Mouse (Mus musculus) frontal cortex, postnatal 36 days (tissue): ENCODE data around the gene Vmn1r214.

ENCODE experiments used
- DNase-seq, 2 experiments: peaks; one replicate each; pipeline ENCODE4 v3.0.0; 2022; ENCODE audit warnings: low spot score in 2 of 2

The Vmn1r214 gene

GRCm38 (mm10) chr13:23030118-23030517 is at the start of gene Vmn1r214:
Gene Vmn1r214 (plus strand): TSS chr13:23030418.
- DNase-seq = no peak

DNA sequence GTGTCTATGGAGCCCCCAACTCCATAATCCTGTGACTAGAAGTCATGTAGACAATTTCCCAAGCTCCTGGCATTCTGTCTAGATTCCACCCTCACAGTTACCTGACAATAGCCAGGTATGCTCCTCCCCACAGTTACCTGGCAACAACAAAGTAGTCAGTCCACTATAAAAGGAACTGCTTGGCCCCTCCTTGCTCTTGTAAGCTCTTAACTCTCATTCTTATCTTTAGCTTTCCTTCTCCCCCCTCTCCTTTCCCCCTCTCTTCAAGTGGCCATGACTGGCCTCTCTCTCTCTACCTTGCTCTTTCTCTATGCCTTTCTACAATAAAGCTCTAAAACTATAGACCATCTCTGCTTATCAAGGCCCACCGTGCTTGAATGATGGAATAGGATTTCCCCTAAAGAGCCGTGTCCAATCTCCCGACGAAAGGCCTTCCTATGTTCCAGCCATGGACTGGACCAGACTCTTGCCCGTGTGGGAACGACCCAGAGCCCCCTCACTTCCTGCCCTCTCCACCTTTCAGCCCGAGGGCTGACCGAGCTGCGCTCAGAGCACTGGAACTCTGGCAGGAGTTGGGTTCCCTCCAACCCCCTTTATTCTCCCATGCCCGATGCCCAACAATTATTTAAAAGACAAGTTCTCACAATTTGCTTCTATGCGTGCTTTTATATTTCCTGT is 39.9 kb upstream of the Vmn1r214 start:
- no peak for DNase-seq

DNA sequence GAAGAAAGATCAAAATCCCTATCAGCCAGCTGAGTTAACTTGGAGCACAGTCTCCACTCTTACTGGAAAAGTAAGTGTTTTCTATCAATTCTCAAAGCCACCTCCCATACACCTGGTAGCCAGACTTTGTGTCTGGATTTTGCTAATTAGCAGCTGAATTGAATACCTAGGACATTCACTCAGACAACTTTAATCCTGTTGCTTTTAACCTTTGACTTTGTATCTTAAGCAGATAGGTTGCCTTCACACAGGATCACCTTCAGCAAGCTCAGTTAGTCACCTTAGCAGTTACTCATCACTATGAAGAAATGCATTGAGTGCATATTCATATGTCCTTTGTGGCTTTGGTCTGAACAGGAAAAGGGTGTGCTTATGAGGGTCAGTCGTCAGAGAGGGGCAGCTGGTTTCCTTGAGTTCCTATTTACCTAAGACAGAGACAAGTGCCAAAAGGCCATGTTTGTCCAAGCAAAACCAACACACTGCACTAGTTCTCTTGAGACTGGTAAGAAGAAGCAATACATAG is 38.0 kb upstream of the Vmn1r214 start:
- no peak for DNase-seq

DNA sequence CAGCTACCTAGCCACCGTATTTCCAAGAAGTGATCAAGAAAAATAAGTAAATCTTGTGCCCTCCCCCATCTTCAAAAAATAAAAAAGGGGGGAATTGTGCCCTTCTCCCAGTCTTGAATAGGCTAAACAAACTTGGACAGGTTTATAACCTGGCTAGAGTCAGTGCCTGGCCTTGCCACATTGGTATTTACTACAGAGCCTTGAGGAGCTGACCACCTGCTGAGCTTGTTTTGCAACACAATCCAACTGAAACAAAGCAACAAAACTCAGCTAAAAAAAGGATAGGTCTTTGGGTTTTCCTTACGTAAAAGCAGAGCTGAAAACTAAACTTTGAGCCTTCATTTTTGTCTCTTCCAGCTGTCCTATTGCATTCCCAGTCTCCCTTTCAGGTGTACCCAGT is 37.5 kb upstream of the Vmn1r214 start:
- no peak for DNase-seq

DNA sequence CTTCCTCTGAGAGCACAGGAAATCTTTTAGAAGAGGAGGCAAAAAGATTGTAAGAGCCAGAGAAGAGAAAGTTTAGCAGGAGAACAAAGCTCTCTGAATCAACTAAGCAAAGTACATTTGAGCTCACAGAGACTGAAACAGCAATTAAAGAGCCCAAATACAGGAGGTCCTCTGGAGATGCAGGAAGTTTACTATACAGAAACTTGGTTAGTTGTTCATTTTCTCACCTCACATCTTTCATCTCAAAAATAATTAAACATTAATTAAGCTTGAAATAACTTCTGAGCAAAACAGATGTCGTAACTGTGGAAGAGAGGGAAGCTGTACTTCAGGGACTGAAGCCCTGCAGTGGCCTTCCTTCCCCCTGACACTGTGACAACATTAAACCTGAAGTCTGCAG is 22.9 kb upstream of the Vmn1r214 start, which contains the start of gene Vmn1r213:
Vmn1r213 (plus strand) TSS at position 301 of the 400 bp plus-strand sequence.
- no peak for DNase-seq

DNA sequence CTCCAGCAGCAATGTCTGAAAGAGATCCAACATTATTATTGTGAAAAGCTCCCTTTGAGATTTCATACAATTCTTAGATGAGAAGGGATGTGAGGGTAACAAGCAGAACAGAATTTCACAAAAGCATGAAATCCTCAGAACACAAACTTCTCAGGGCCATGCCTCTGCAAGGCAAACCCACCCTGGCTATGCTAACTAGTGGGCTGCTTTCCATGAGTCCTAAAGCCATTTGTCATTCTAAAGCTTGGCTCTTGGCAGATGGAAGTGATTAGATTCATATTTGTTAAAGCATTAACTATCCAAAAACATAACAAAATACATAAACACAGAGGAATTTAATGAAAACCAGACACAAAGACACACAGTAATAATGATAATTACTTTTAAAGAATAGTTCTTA is 12.1 kb upstream of the Vmn1r214 start:
- DNase-seq = no peak

DNA sequence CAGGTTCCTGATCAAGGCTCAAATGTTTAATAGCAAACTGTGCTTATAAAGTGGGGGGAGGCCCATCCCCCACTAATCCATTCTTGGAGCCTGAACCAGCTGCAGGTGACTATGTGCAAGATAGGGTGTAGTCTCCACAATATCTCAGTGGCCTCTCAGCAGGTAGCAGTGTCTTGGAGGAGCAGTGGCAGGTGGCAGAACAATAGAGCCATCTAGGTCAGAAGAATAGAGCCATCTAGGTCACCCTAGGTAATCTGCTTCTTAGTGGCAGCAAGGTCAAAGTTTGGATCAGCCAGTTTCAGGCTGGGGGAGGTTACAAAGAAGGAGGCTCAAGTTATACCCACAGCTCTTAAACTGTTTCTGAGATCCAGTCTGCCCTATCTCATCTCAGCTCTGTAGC is 5.4 kb upstream of the Vmn1r214 start:
- no peak for DNase-seq

DNA sequence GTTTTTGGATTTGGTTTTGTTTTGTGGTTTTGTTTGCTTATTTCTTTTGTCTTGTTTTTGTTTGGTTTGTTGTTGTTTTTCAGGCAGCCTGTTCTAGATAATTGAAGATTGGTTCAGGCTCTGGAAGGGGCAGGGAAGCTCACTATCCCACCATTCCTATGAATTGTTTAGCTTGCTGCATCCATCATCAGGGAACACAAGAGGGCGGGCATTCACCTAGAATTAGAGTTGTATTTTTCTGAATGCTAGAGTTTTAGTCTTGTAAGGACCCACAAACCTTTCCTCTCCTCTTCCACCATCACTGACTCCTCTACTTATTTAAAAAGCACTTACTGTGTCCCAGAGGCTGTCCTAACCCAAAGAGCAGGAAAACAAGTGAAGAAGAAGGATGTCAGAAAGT is 27.6 kb downstream of the Vmn1r214 start:
- no peak for DNase-seq

DNA sequence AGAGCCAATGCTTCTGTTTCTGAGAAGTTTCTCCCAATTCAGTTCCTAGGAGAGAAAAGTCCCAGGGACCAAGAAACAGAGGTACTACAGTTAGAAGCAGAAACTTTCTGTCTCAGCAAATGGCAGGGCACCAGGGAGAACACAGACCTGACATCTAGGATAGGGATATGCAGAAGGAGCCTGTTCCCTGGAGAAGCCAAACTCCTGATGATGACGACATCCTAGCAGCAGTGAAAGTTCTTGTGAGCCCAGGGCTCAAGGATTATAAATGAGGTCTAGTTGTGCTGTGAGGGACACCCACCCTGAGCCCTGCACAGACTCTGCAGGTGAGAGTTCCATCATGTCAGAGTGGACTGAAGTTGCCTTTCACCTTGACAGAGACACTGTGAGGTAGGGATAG is 37.5 kb downstream of the Vmn1r214 start, which contains the start of gene Vmn1r215:
Vmn1r215 (plus strand) TSS at position 301 of the 400 bp plus-strand sequence.
- DNase-seq = no peak

DNA sequence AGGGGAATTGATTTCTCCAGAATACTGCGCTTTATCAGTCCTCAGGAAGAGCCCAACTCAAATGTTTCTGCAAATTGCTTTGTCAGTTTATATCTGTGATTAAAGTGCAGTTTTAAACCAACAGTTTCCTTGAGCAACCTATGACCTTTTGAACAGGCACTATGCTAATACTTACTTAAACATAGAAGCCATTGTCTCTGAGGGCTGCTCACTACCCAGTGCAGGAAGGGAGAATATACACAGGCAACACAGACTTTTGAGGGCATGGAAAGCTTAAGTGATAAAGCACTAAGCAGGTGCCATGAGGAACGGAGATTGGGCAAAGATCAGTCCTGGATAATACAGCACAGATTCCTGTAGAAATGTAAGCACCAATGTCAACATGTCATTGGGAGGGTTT is 39.1 kb downstream of the Vmn1r214 start:
- DNase-seq = no peak
